Mouse (Mus musculus) embryo, embryonic 10.5 days (tissue): ENCODE measurements at regions not wholly inside any gene's neighbourhood (a gene's known extent, or its start where the extent isn't known, plus 50 kb on each side); places are given as distances from the start of the nearest gene placed in this dataset.

Experiments
- DNase-seq: peaks from one replicate; pipeline ENCODE4 v3.0.0-alpha.2; 2015; ENCODE audit warnings: low spot score

GRCm38 (mm10) chr11:64655162-64655561 is 218.7 kb upstream of the F930015N05Rik start:
- DNase-seq = no peak

- peak; percentile 23 for DNase-seq
Measured at GRCm38 (mm10) chr11:64663166-64663565, 226.7 kb upstream of the F930015N05Rik start.

DNA sequence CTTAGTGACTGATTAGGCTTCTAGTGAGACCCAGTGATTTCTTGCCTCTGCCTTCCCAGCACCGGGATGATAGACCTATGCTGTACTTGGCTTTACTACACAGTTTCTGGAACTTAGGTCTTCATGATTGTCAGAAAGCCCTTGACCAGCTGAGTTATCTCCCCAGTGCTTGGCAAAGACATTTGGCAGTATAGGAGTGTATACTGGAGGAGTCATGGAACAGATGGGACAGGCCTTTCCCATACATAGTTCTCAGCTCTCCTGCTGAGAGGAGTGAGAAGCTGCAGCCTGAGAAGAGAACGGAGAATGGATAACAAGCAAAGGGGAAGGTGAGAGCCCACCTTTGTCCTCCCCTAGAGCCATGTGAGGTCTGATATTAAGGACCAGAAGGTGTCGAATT is 230.6 kb upstream of the F930015N05Rik start:
- no peak for DNase-seq

DNA sequence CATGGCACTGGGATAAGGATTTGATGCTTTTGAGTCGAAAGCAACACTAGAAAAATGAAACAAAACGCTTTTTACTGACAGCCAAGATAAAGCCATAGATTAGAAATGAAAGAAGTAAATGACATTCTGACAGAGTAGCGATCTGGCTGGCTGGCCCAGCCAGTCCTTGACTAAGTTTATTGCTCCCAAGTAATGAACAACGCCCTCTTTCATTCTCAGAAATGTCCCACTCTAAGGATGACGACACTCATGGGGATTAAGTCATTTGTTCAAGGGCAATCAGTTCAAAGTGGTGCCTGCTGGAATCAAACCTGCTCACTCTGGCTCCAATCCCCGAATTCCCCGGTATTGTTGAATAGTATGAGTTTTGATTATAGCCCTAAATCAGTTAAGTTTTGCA is 231.1 kb upstream of the F930015N05Rik start:
- no peak for DNase-seq

DNA sequence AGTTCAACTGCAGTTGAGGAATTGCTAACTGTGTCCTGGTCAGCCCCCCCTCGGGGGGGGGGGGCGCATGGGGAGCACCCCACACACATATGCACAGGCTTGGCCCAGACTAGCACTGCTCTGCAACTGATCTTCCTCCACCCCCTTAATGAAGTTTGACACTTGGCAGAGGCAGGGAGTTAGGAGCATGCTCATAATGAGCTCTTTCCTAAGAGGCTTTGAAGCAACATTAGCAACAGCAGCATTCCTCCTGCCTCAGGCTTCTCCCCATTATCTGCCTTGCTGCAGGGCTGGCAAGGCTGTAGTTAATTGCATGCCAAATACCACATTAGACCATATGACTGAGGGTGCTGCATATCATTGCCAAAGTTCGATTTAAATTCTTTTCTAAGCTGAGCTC is 235.4 kb upstream of the F930015N05Rik start:
- DNase-seq = peak; percentile 41

DNA sequence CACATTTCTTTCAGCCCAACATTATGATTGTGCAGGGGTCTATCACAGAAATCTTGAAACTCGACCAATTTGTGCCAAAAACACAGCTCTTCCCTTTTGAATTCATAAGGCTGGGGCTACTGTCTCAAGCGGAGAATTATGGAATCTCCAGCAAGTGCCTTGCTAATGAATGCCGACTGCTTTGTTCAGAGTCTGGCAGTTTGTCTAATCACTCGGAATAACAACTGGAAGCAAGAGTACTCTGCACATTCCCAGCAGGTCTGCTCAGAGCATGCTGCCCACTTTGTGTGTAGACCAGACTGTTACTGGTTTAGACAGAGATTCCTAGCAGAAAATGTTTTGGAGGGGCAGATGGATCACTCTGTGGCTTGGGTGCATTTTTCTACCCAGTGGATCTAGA is 237.1 kb upstream of the F930015N05Rik start:
- DNase-seq = no peak

DNA sequence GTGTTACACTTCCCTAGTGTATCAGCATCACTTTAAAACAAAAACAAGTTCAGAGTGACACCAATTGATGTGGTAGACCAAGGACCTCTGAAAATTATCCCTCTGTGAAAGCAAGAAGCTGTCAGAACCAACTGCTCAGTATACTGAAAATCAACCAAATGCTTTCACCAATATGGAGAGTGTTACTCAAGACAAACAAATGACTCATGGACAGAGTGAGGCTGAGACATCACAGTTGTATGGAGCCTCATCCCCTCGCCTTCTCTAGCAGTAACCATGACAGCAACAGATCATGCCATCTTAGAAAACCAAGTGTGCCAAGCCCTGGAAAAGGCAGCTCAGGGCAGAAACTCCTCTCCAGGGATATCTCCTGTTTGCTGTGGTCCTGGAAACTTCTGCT is 267.3 kb upstream of the F930015N05Rik start:
- DNase-seq = no peak

- DNase-seq = no peak
Measured at GRCm38 (mm10) chr11:64711801-64712200, 267.0 kb upstream of the Elac2 start.

DNA sequence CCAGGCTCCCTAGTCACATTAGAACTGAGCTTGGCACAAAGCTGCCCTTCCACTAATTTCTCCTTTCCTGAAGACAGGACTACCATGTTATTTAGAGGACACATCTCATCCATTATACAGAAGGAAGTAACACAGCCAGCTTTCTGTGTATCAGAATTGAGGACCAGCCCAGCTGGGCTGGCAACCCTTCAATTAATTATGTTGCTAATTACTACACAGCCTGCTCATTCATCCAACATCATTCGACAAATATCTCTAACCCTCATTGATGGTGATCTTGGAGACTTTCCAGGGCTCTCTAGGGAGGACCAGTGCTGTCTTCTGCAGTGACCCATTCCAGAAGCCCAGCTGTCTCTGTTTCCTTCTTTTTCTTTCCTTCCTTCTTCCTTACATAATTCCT is 263.7 kb upstream of the Elac2 start:
- DNase-seq = no peak

DNA sequence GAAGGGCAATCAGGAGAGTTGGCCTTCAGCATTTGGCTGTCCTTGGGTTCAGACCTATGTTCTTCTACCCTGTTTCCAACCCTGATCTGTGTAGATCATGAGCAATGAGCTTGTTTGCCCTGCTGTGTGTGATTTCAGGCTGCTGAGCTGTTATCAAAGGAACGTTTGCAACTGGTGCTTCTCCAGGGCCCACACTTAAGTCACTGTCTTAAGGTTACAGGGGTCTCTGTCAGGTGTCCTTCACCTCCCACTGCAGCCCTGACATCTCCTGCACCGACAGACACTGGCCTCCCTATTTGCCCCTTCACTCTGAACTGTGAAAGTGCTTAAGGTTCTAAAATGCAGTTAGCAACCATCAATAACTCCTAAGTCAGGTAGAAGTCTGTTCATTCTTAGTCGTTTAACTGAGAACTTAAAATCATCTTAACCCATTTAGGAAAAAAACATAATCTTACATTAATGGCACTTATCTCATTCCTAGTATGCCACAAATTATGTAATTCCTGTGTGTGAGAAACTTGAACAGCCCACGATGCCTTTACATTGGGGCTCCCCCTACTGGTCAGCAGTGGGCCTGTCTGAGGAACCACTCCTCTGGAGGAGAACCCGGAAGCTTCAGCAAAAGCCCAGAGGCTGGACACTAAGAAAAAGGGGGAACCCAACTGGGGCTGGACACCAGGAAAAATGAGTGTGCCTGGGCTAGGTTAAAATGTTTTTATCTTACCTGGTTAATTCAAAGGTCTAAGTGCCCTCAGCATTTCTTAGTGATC is 260.3 kb upstream of the Elac2 start:
- DNase-seq = peak; percentile 88

GRCm38 (mm10) chr11:64726249-64726648 is 252.6 kb upstream of the Elac2 start:
- DNase-seq = no peak

- no peak for DNase-seq
Measured at GRCm38 (mm10) chr11:64727841-64728421, 250.9 kb upstream of the Elac2 start.

DNA sequence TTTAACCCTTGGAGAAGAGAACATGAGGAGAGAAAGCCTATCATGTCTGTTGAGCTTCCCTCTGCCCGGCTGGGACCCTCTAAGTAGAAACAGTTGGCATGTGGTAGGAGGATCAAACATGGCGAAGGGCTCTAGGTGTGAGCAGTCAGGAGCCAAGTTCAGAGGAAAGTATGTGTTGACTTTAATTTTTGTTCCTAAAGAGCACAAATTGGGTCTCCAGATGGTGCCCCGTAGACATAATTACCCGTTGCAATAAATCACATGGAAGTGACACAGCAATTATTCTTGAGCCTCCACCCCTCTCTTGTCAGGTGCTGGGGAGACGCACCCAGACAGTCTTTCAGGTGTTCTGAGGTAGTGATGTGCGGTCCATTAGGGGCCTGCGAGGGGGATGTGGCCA is 239.9 kb upstream of the Elac2 start:
- DNase-seq = peak; percentile 43

DNA sequence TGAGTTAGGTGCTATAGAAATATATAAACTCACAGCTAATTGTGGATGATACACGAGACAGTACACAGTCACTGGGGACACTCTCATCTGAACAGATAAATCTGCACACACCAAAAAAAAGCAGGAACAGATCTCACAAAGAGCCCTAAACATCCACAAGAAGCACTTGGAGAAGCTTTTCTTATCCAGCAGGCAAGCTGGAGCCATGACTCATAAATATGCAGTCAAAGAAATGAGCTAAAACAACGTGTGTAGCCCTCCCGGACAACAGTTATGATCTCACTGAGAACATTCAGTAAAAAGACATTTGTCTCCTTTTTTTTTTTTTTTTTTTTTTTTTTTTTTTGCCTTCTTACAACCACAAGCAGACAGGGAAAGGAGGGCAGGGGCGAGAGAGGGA is 235.1 kb upstream of the Elac2 start:
- DNase-seq = no peak

- no peak for DNase-seq
Measured at GRCm38 (mm10) chr11:64746146-64746545, 232.7 kb upstream of the Elac2 start.

- DNase-seq = no peak
Measured at GRCm38 (mm10) chr11:64749976-64750375, 228.9 kb upstream of the Elac2 start.

- no peak for DNase-seq
Measured at GRCm38 (mm10) chr11:64752299-64752698, 226.5 kb upstream of the Elac2 start.

GRCm38 (mm10) chr11:64752816-64753215 is 226.0 kb upstream of the Elac2 start:
- no peak for DNase-seq

DNA sequence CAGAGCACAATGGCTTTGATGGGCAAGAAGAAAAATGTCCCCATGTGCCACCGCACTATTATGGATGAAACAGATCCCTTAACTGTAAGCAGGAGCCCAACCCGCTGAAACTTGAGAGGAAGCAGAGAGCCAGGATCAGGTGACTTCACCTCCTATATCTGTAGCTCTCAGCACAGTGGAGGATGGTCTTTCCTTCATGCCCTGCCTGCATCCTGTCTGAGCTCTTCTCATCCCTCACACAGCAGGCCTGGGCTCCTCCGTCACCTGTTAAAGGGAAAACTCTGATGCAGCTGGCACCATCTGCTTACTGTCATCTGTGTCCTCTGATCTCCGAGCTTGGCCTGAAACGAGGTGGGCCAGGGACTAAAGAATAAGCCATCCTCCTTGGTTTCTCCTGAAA is 224.8 kb upstream of the Elac2 start:
- DNase-seq = peak; percentile 42

DNA sequence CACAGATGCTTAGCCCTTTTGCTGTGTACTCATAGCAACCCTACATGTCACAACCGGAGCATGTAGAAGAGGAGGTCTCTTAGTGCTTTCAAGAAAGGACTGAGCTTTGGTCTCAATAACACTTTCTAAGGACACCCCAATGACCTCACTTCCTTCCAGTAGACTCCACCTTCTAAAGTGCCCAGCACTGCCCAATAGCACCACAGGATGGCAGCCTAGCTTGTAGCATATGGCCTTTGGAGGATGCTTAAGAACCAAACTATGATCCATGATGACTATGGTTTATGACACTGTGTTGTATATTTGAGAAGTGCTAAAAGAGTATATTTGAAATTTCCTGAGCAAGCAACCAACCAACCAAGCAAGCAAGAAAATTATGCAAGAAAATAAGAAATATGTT is 223.3 kb upstream of the Elac2 start:
- no peak for DNase-seq

DNA sequence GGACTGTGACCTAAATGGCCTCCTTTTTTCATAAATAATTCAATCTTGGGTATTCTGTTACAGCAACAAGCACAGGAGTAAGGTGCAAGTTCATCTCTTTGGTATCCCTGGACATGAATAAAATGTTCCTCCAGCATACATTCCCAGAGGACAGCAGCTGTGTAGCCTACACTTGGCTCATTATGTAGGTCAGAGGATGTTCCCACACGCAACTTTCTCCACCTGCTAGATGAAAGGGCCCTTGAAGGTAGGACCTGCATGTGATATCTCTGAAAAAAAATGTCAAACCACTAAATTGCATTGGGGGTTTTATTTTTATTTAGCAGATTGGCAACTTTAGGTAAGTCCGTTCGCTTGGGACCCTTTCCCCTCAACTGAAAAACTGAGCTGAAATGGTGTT is 218.2 kb upstream of the Elac2 start:
- no peak for DNase-seq

DNA sequence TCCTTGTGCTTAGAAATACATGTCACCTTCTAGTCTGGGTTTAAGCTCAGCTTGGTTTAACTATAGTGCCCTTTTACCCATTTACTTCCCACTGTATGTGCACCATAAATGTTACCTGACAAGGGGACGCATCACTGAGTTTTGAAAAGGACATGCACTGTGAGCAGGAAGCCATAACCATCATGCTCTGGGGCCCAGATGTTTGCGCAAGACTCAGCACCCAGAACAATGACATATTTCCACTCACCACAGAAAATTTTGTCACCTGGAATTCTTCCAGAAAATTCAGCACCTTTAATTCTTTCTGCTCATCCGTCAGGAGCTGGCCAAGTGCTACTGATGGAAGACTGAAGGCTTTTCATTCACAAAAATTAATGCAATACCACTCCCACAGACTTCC is 216.1 kb upstream of the Elac2 start:
- no peak for DNase-seq

- no peak for DNase-seq
Measured at GRCm38 (mm10) chr11:64764056-64764455, 214.8 kb upstream of the Elac2 start.

DNA sequence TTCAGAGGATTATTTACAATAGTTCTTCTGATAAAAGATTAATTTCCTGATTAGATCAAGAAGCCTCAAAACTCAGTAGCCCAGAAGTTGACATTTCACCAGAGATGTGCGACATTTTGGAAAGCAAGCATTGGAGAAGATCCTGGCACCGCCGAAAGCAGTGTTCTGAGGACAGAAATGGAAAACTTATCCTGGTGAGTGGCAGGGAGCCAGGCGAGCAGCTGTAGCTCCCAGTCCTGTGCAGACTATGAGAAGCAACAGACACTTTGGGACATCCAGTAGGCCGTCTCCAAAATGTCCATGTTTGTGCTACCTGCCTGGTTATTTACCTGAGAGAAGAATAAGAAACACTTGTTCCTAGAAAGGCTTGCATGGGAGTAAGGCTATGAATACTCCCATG is 202.1 kb upstream of the Elac2 start:
- no peak for DNase-seq
